Mouse (Mus musculus) midbrain, embryonic 12.5 days (tissue): ENCODE measurements at regions not wholly inside any gene's neighbourhood (a gene's known extent, or its start where the extent isn't known, plus 50 kb on each side); places are given as distances from the start of the nearest gene placed in this dataset.

ENCODE experiments used
- ATAC-seq: fragments of 200-750 bp; cut with Nextera tagmentation; 2 replicates; pipeline ENCODE4 v1.8.0; 2017; ENCODE audit warnings: low read depth, moderate TSS enrichment, moderate library complexity; ENCODE audit not compliant: low FRiP score
- H3K27ac ChIP-seq: fragments of 300-500 bp; sonication (generic); replicated peaks from 2 replicates; pipeline ENCODE4 v1.5.1; 2016; ENCODE audit warnings: mild to moderate bottlenecking
- H3K27me3 ChIP-seq: fragments of 300-500 bp; sonication (generic); 2 replicates; pipeline ENCODE4 v1.6.1; 2016; ENCODE audit warnings: mild to moderate bottlenecking
- H3K36me3 ChIP-seq: fragments of 300-500 bp; sonication (generic); 2 replicates; pipeline ENCODE4 v1.6.1; 2016
- H3K4me1 ChIP-seq: fragments of 300-500 bp; sonication (generic); 2 replicates; pipeline ENCODE4 v1.6.1; 2016
- H3K4me2 ChIP-seq: fragments of 300-500 bp; sonication (generic); replicated peaks from 2 replicates; pipeline ENCODE4 v1.6.1; 2016; ENCODE audit warnings: mild to moderate bottlenecking, moderate library complexity
- H3K4me3 ChIP-seq: fragments of 300-500 bp; sonication (generic); 2 replicates; pipeline ENCODE4 v1.5.1; 2016; ENCODE audit warnings: mild to moderate bottlenecking
- H3K9ac ChIP-seq: fragments of 300-500 bp; sonication (generic); replicated peaks from 2 replicates; pipeline ENCODE4 v1.6.1; 2016; ENCODE audit warnings: mild to moderate bottlenecking, moderate library complexity
- H3K9me3 ChIP-seq: fragments of 300-500 bp; sonication (generic); 2 replicates; pipeline ENCODE4 v1.6.1; 2016; ENCODE audit warnings: mild to moderate bottlenecking
- WGBS: fragments of 180-500 bp; shearing (Covaris S2); methylation state at CpG from one replicate; pipeline ENCODE4 v1.1.7; 2016; 5-methylcytosine and 5-hydroxymethylcytosine counted together

DNA sequence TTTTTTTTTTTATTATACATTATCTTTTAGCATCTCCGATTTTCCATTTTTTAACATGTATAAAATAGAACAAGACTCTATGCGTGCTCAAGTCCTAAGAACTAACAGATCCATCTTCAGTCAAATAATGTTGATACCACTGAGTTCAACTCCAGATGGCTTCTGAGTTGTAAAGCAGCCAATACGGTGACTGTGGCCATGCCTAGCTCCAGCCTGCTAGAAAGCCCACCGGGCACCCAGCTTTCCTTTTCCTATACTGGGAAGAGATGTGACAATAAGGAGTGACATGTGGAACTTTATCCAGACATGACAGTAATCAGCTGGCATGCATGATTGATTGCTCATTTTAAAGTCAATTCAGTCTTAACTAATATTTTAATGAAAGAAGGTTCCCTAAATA is 236.7 kb upstream of the Crim1 start:
- Histone ChIP-seq H3K27ac (no peak overlapping the region), H3K9me3 (no peaks in the 10 kb centered on the region), H3K4me1 (no peaks in the 10 kb centered on the region), H3K4me3 (no peak overlapping the region), H3K36me3 (no peaks in the 10 kb centered on the region), H3K9ac (no peak overlapping the region), H3K4me2 (no peak overlapping the region), H3K27me3 (no peaks in the 10 kb centered on the region)
- WGBS = 90% methylated on average over 4 of the region's 4 CpGs
- no peak for ATAC-seq

DNA sequence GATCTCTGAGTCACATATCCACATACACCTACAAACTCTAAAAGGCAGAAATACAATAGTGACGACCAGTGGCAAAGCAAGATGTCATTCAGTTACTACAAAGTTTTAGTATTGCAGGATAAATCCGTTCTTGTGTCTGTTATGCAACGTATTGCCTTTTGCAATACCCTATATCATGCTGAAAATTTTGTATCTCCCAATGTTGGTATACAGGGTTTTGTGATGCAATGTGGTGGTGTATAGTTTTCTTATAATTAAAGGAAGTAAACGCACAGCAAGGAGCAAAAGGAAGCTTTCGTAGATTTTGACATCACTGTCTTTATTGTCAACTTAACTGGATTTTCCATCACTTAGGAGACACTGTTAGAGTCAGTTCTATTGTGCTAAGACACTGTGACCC is 231.5 kb upstream of the Crim1 start:
- H3K4me1 ChIP-seq = no peaks in the 10 kb centered on the region
- no peaks in the 10 kb centered on the region for H3K9me3 ChIP-seq
- H3K4me3 ChIP-seq = no peak overlapping the region
- no peak overlapping the region for H3K9ac ChIP-seq
- H3K27me3 ChIP-seq = no peaks in the 10 kb centered on the region
- no peak overlapping the region for H3K4me2 ChIP-seq
- WGBS = 84% methylated on average over 5 of the region's 5 CpGs
- no peak for ATAC-seq
- H3K36me3 ChIP-seq = no peaks in the 10 kb centered on the region
- H3K27ac ChIP-seq = no peak overlapping the region

DNA sequence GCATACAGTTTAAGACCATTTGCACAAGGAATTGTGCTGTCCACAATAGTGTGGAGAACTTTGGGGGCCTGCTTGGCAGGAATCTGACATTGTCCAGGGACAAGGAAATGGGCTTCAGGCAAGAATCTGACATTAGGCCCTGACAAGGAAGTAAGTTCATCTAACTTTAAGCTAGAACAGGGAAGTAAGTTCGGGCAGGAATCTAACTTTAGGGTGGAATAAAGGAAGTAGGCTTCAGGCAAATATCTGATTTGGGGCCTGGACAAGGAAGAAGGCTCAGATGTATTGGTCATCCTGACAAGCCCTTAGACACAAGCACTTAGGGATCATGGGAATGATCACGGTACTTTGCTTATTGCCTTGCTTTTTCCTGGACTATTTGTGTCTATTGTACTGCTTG is 230.9 kb upstream of the Crim1 start:
- Histone ChIP-seq H3K36me3 (no peaks in the 10 kb centered on the region), H3K4me3 (no peak overlapping the region), H3K27ac (no peak overlapping the region), H3K9ac (no peak overlapping the region), H3K4me1 (no peaks in the 10 kb centered on the region), H3K9me3 (no peaks in the 10 kb centered on the region), H3K27me3 (no peaks in the 10 kb centered on the region), H3K4me2 (no peak overlapping the region)
- 81% methylated on average over 2 of the region's 2 CpGs for WGBS
- ATAC-seq = no peak
